Mouse (Mus musculus): Measurements from ENCODE around the gene Asna1.

Asna1 gene

DNA sequence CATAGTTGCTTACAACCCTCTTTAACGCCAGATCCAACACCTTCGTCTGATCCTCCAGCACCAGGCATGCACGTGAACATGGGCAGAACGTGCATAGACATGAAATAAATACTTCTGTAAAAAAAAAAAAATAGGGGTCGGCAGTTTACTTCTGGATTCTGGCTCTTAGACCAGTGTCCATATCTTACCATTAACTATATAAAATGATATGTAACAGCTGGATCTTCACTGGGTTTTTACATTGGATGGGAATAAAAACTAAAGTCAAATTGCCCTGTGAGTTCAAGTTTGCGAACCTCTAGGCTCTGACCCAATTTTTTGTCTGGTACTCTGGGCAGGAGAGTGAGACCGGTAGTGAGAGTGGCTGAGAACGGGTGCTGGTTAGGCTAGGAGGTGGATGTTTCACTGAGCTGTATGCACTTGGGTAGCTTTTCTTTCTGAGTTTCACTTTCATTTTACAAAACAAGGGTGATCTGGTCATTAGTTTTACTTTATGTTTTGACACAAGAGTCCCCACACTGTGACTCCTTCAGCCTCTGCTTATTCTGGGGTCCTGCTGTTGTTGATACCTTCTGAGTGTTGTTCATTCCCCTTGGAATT is 50.4 kb downstream of the Asna1 start:
- DNase-seq (ENCODE audit: low spot score in 2 of 2): no peak

DNA sequence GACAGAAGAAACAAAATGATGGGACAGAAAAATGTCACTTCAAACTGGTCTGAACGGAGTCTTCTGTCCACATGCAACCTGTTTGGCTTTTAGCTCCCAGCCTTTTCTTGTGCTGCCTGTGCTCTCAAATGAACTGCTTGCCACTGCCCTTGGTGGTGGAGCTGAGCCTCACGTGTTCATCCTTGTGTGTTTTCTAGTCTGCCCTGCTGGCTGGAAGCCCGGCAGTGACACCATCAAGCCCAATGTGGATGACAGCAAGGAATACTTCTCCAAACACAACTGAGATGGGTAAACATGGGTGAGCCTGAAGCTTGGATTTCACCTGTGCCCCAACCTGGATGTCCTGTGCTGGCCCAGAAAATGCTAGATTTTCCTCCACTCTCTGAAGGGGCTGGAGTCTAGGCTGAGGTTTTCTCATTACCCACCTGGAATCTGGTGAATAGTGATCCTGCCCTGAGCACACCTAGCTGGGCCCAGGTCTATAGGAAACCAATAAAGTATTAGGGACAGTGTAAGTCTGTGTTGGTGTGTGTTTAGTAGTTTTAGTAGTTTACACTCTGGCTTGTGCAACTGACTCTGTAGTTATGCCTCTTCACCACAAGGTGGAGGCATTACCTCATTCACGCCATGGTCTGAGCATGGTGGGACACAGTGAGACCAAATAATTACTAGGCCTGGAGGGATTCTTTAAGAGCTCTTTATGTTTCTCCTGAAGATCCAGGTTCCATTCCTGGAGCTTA is 51.1 kb downstream of the Asna1 start:
- no peak for DNase-seq (ENCODE audit: low spot score in 2 of 2)

DNA sequence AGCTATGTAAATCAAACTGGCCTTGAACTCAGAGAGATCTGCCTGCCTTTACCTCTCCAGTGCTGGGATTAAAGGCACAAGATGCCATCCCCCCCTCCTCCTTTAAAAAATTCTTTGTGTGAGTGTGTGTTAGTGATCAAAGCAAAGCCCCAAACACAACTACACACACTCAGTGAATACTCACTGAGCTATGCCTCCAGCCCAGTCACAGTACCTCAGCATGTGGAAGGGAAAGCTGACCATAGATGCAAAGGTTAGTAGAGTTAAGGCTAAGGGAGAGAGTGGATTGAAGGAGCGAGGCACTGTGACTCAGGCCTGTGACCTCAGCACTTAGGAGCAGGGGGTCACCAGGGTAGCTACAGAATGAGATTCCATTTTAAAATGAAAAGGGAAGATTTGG is 52.0 kb downstream of the Asna1 start:
- no peak for DNase-seq (ENCODE audit: low spot score in 2 of 2)

DNA sequence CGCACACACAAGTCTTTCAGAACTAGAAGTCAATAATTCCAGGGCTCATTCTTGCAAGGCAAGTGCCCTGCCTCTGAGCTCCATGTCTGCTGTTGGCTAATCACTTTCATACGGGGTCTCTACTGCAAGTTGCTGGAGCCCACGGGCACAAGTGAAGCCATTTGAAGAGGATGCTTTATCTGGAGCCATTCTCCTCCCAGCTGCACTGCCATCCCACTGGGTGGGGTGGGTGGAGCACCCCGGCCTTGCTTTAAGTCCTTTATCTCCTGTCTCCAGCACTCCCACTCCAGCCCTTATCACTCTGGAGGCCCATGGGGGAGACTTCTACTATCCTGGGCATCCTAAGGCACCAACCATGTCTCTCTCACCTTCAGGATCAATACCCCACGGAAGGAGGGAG is 54.2 kb downstream of the Asna1 start:
- DNase-seq (ENCODE audit: low spot score in 2 of 2): no peak

DNA sequence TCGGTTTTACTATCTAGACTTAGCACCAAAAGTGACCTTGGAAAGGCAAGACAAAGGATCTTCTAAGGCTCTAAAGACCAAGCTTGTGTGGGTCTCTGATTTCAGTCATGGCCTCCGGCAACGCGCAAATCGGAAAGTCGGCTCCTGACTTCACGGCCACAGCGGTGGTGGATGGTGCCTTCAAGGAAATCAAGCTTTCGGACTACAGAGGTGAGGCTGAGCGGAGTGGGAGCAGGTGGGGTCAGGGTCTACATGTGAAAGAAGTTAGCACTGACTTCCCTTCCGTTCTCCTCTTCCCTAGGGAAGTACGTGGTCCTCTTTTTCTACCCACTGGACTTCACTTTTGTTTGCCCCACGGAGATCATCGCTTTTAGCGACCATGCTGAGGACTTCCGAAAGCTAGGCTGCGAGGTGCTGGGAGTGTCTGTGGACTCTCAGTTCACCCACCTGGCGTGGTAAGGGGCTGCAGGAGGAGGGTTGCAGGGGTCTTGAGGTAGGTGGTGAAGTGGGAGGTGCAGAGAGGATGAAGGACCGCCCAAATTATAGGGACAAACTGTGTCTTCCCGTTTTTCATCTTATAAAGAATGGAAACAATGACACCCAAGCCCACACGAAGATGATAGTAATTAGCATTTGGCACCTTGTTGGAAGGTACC is 54.8 kb downstream of the Asna1 start:
- no peak for DNase-seq (ENCODE audit: low spot score in 2 of 2)

DNA sequence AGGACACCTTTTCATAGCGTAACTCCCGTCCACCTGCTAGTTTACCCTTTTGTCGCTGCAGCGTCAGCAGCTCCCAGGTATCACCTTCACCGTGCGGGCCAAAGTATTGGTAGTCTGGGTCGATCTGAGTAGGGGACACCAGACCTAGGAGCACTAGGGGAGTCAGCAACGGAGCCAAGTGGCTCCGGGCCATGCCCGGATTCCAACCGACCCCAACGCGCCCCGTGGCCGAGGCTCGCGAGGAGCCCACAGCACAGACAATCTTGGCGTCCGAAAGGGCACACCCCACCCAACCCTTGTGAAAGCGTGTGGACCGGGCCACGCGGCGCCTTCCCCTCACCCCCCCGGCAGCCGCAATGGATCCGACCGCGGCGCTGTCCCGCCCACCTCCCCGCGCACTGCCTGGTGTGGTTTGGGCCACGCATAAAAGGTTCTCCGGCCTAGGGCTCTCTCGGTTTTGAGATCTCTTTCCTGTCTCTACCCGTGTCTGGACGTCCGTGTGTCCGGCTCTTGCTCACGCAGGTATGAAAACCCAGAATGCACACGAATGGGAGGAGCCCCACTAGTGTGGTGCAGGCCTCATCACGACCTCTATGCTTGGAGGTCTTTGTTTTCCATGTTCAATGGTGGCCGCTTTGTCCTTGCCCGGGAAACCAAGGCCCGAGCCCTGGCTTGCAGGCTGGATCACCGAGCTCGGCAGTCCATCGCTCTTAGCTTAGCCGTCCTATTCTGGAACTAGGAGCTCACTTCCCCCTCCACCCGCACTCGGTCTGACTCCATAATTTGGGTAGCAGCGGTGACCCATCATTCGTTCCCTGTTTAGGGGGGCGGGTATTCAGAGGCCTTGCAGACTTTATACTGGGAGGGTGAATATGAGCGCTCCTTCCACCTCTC is 55.6 kb downstream of the Asna1 start, which contains the start of the genes Gm49661, Prdx2 and Rnaseh2a:
Gene Gm49661 (minus strand): TSS at position 193 of the 894 bp plus-strand sequence.
Gene Prdx2 (plus strand): TSS at position 347 of the 894 bp plus-strand sequence.
Gene Rnaseh2a (minus strand): TSS at position 527 of the 894 bp plus-strand sequence.
- DNase-seq (ENCODE audit: low spot score in 2 of 2): peak; percentile 75

DNA sequence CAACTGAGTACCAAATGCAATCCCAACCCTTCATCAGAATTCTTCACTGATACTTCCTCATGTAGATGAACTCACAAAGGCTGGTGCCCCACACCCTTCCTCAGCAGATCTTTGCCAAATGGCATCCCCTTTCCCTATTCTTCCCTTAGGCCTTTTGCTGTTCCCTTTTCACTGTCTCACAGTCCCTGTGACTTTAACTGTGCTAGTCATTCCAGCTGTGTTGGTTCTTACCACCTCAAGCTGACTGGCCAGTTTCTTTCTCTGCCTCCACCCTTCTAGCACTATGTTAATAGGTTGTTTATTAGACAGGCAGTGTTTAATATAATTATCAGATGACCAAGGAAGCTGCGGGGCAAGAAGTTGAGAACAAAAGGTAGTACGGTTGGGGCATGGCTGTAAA is 56.4 kb downstream of the Asna1 start:
- DNase-seq (ENCODE audit: low spot score in 2 of 2): no peak
